Mouse (Mus musculus): ENCODE results near the gene Klk13. TPM values are rescaled to one million over a fixed set of nuclear protein-coding genes. Genes with fewer than 3 reads are reported as not detected.
"Not testable (repeated sequence)": the region's sequence is repeated elsewhere in the genome, so short reads cannot be mapped to it uniquely, and the experiment has no call there.

The Klk13 gene
- polyA plus RNA-seq (2014; fragmentation: Nextera tagmentation; extraction: Ambion mirVana), result not detected in 2 replicates

DNA sequence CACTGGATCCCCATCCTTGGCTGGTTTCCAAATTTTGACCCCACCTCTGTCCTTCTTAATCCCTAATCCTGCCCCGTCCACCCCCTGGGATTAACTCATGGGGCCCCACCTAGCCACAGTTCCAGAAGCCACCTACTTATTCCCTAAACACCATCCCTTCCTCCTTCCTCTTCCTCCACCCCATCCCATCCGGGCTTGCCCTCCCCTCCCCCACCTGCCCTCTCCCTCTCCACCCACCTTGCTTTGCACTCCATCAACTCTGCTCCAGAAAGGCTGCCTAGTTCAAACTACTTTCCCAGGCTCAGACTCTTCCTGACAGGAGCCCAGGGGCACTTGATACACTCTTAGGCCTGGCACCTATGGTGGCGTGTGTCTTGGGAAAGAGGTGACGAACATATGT, at the start of gene Klk13:
TSS of gene Klk13 (plus strand) at position 301 of the 400 bp plus-strand sequence.
- Histone ChIP-seq H3K4me2 (ENCODE audit: low read length) (peak within 1 kb of the TSS; percentile 18), H3K27ac (replicated peaks in 1 of 2; ENCODE audit: control insufficient read depth in 1 of 2, insufficient read depth in 1 of 2, low read depth in 2 of 2, low read length in 2 of 2) (no peak within 1 kb of the TSS), H3K4me1 (ENCODE audit: control insufficient read depth in 2 of 2, insufficient read depth in 2 of 2, low read length in 2 of 2) (peaks cover 0 to 2% of the 10 kb centered on the region in 2 experiments; a peak in 1 of 4 replicates), H3K9me3 (ENCODE audit: control insufficient read depth, low read length) (no peaks in the 10 kb centered on the region), H3K4me3 (ENCODE audit: control insufficient read depth in 1 of 2, insufficient read depth in 1 of 2, low read depth in 1 of 2, low read length in 2 of 2) (no peak within 1 kb of the TSS), H3K9ac (ENCODE audit: low read length) (no peak within 1 kb of the TSS), H3K36me3 (ENCODE audit: control insufficient read depth, insufficient read depth, low read length) (no peaks in the 10 kb centered on the region), H3K27me3 (ENCODE audit: control insufficient read depth, insufficient read depth, low read length) (0 out of 2 replicates have a peak, but pooled peaks cover 6% of the 10 kb centered on the region)
- no peak for ATAC-seq (ENCODE audit: insufficient number of reproducible peaks, insufficient read depth, low FRiP score, low read depth)
- WGBS, result 55% methylated on average over 4 of the region's 4 CpGs

DNA sequence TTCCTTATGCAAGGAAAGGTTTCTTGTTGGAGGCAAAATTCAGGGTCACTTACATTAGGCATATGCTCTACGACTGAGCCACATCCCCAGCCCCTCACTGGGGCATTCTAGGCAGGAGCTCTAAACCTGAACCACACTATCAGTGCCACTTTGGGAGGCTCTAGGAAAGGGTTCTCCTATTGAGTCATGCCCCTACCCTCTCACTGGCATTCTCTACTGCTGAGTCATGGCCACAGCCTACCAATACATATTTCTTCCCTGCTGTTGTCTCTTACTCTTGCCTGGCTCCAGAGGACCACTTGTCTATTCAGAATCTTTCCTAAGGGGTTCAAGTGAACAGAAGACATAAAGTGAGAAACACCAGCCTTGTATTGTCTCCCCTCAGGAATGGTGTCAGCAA, 49.6 kb upstream of the Klk13 start:
- H3K4me3 ChIP-seq (ENCODE audit: control insufficient read depth in 1 of 2, insufficient read depth in 1 of 2, low read depth in 1 of 2, low read length in 2 of 2), result no peak overlapping the region
- no peak overlapping the region for H3K27ac ChIP-seq (replicated peaks in 1 of 2; ENCODE audit: control insufficient read depth in 1 of 2, insufficient read depth in 1 of 2, low read depth in 2 of 2, low read length in 2 of 2)
- no peak for ATAC-seq (ENCODE audit: insufficient number of reproducible peaks, insufficient read depth, low FRiP score, low read depth)
- H3K4me1 ChIP-seq (ENCODE audit: control insufficient read depth in 2 of 2, insufficient read depth in 2 of 2, low read length in 2 of 2), result no peaks in the 10 kb centered on the region
- WGBS, result 71% methylated on average over 1 of the region's 1 CpGs
- no peaks in the 10 kb centered on the region for H3K36me3 ChIP-seq (ENCODE audit: control insufficient read depth, insufficient read depth, low read length)
- H3K9ac ChIP-seq (ENCODE audit: low read length), result no peak overlapping the region
- no peaks in the 10 kb centered on the region for H3K27me3 ChIP-seq (ENCODE audit: control insufficient read depth, insufficient read depth, low read length)
- H3K9me3 ChIP-seq (ENCODE audit: control insufficient read depth, low read length), result no peaks in the 10 kb centered on the region
- H3K4me2 ChIP-seq (ENCODE audit: low read length), result no peak overlapping the region

DNA sequence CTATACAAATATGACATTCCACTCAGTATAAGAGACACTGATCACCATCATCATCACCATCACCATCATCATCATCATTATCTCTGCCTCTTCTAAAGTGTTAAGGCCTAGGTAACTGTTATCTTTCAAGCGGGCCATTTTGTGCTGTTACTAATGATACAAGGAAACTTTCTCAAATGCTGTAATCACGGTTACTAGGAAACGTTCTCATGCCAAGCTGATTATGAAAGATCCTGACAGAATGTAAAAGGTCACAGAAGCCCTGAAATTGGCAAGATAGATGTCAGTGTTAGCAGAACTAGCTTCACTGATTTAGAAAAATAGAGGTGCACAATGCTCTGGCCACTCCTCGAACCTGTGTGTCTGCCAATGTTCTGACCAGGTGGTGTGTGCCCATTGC, 45.1 kb upstream of the Klk13 start:
- H3K27me3 ChIP-seq (ENCODE audit: control insufficient read depth, insufficient read depth, low read length); H3K27ac ChIP-seq (replicated peaks in 1 of 2; ENCODE audit: control insufficient read depth in 1 of 2, insufficient read depth in 1 of 2, low read depth in 2 of 2, low read length in 2 of 2); H3K4me1 ChIP-seq (ENCODE audit: control insufficient read depth in 2 of 2, insufficient read depth in 2 of 2, low read length in 2 of 2); H3K9ac ChIP-seq (ENCODE audit: low read length); H3K36me3 ChIP-seq (ENCODE audit: control insufficient read depth, insufficient read depth, low read length); H3K4me2 ChIP-seq (ENCODE audit: low read length); H3K4me3 ChIP-seq (ENCODE audit: control insufficient read depth in 1 of 2, insufficient read depth in 1 of 2, low read depth in 1 of 2, low read length in 2 of 2); H3K9me3 ChIP-seq (ENCODE audit: control insufficient read depth, low read length); ATAC-seq (ENCODE audit: insufficient number of reproducible peaks, insufficient read depth, low FRiP score, low read depth): not testable (repeated sequence)
- 66% methylated on average over 4 of the region's 4 CpGs for WGBS

GRCm38 (mm10) chr7:43668582-43668981, 43.8 kb upstream of the Klk13 start:
- Histone ChIP-seq H3K9ac (ENCODE audit: low read length) (no peak overlapping the region), H3K4me1 (ENCODE audit: control insufficient read depth in 2 of 2, insufficient read depth in 2 of 2, low read length in 2 of 2) (peaks cover 8 to 9% of the 10 kb centered on the region in 2 experiments), H3K27ac (replicated peaks in 1 of 2; ENCODE audit: control insufficient read depth in 1 of 2, insufficient read depth in 1 of 2, low read depth in 2 of 2, low read length in 2 of 2) (no peak overlapping the region), H3K4me2 (ENCODE audit: low read length) (no peak overlapping the region), H3K36me3 (ENCODE audit: control insufficient read depth, insufficient read depth, low read length) (no peaks in the 10 kb centered on the region), H3K27me3 (ENCODE audit: control insufficient read depth, insufficient read depth, low read length) (no peaks in the 10 kb centered on the region), H3K4me3 (ENCODE audit: control insufficient read depth in 1 of 2, insufficient read depth in 1 of 2, low read depth in 1 of 2, low read length in 2 of 2) (no peak overlapping the region), H3K9me3 (ENCODE audit: control insufficient read depth, low read length) (no peaks in the 10 kb centered on the region)
- ATAC-seq (ENCODE audit: insufficient number of reproducible peaks, insufficient read depth, low FRiP score, low read depth), result no peak
- WGBS, result 14% methylated on average over 3 of the region's 3 CpGs

GRCm38 (mm10) chr7:43671064-43671808, 41.1 kb upstream of the Klk13 start:
- WGBS, result 68% methylated on average over 11 of the region's 11 CpGs
- Histone ChIP-seq H3K4me1 (ENCODE audit: control insufficient read depth in 2 of 2, insufficient read depth in 2 of 2, low read length in 2 of 2) (peaks cover 8 to 9% of the 10 kb centered on the region in 2 experiments), H3K4me3 (ENCODE audit: control insufficient read depth in 1 of 2, insufficient read depth in 1 of 2, low read depth in 1 of 2, low read length in 2 of 2) (peak overlapping the region; percentile 14 to 66; a peak in 3 of 4 replicates), H3K27ac (replicated peaks in 1 of 2; ENCODE audit: control insufficient read depth in 1 of 2, insufficient read depth in 1 of 2, low read depth in 2 of 2, low read length in 2 of 2) (peak overlapping the region; percentile 9 to 58; a peak in 3 of 4 replicates), H3K9me3 (ENCODE audit: control insufficient read depth, low read length) (no peaks in the 10 kb centered on the region), H3K27me3 (ENCODE audit: control insufficient read depth, insufficient read depth, low read length) (no peaks in the 10 kb centered on the region), H3K9ac (ENCODE audit: low read length) (peak overlapping the region; percentile 49), H3K36me3 (ENCODE audit: control insufficient read depth, insufficient read depth, low read length) (peaks cover 17% of the 10 kb centered on the region), H3K4me2 (ENCODE audit: low read length) (peak overlapping the region; percentile 73)
- ATAC-seq (ENCODE audit: insufficient number of reproducible peaks, insufficient read depth, low FRiP score, low read depth), result no peak

GRCm38 (mm10) chr7:43671809-43672580, 40.4 kb upstream of the Klk13 start, which contains the start of gene Ctu1:
TSS of gene Ctu1 (plus strand) at chr7:43672016.
- peak within 1 kb of the TSS; percentile 9 to 58; a peak in 3 of 4 replicates for H3K27ac ChIP-seq (replicated peaks in 1 of 2; ENCODE audit: control insufficient read depth in 1 of 2, insufficient read depth in 1 of 2, low read depth in 2 of 2, low read length in 2 of 2)
- ATAC-seq (ENCODE audit: insufficient number of reproducible peaks, insufficient read depth, low FRiP score, low read depth), result peak; percentile 92
- under 1% methylated on average over 26 of the region's 26 CpGs for WGBS
- peak within 1 kb of the TSS; percentile 85 for H3K9ac ChIP-seq (ENCODE audit: low read length)
- H3K4me3 ChIP-seq (ENCODE audit: control insufficient read depth in 1 of 2, insufficient read depth in 1 of 2, low read depth in 1 of 2, low read length in 2 of 2), result peak within 1 kb of the TSS; percentile 66 to 78
- peak within 1 kb of the TSS; percentile 73 for H3K4me2 ChIP-seq (ENCODE audit: low read length)
- peaks cover 8 to 9% of the 10 kb centered on the region in 2 experiments for H3K4me1 ChIP-seq (ENCODE audit: control insufficient read depth in 2 of 2, insufficient read depth in 2 of 2, low read length in 2 of 2)
- H3K9me3 ChIP-seq (ENCODE audit: control insufficient read depth, low read length), result no peaks in the 10 kb centered on the region
- peaks cover 25% of the 10 kb centered on the region for H3K36me3 ChIP-seq (ENCODE audit: control insufficient read depth, insufficient read depth, low read length)
- H3K27me3 ChIP-seq (ENCODE audit: control insufficient read depth, insufficient read depth, low read length), result no peaks in the 10 kb centered on the region

GRCm38 (mm10) chr7:43672581-43673260, 39.6 kb upstream of the Klk13 start:
- H3K9ac ChIP-seq (ENCODE audit: low read length), result peak overlapping the region; percentile 85
- peaks cover 8 to 9% of the 10 kb centered on the region in 2 experiments for H3K4me1 ChIP-seq (ENCODE audit: control insufficient read depth in 2 of 2, insufficient read depth in 2 of 2, low read length in 2 of 2)
- peak overlapping the region; percentile 66 to 78 for H3K4me3 ChIP-seq (ENCODE audit: control insufficient read depth in 1 of 2, insufficient read depth in 1 of 2, low read depth in 1 of 2, low read length in 2 of 2)
- H3K27ac ChIP-seq (replicated peaks in 1 of 2; ENCODE audit: control insufficient read depth in 1 of 2, insufficient read depth in 1 of 2, low read depth in 2 of 2, low read length in 2 of 2), result no peak overlapping the region
- H3K27me3 ChIP-seq (ENCODE audit: control insufficient read depth, insufficient read depth, low read length), result no peaks in the 10 kb centered on the region
- peak overlapping the region; percentile 73 for H3K4me2 ChIP-seq (ENCODE audit: low read length)
- no peak for ATAC-seq (ENCODE audit: insufficient number of reproducible peaks, insufficient read depth, low FRiP score, low read depth)
- H3K9me3 ChIP-seq (ENCODE audit: control insufficient read depth, low read length), result no peaks in the 10 kb centered on the region
- peaks cover 32% of the 10 kb centered on the region for H3K36me3 ChIP-seq (ENCODE audit: control insufficient read depth, insufficient read depth, low read length)
- WGBS, result 18% methylated on average over 10 of the region's 10 CpGs

Data from heart, embryonic 14.5 days (tissue).